Mouse (Mus musculus): ENCODE measurements at regions not wholly inside any gene's neighbourhood (a gene's known extent, or its start where the extent isn't known, plus 50 kb on each side); places are given as distances from the start of the nearest gene placed in this dataset.

DNA sequence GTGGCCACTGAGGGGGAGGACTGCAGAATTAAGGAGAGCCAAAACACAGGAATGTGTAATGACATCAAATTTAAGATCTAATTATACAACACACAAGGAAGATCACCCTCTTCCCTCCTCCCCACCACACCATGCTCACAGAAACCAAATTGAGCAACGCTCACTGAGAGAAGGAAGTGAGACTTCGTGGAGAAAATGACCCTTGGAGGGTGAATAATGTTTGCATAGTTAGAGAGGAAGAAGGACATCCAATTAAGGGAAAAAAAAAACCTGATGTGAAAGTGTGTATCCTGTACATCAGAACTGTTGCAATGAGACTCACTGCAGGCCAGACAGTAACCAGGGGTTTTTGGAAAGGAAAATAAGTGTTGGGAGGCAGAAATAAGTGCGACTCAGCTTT, 144.8 kb upstream of the Zeb2 start:
- H3K4me3 ChIP-seq (replicated peaks; ENCODE audit: control insufficient read depth, low read depth, low read length) = no peak overlapping the region
- H3K27ac ChIP-seq (ENCODE audit: control insufficient read depth, insufficient read depth, low read depth, low read length, poor library complexity) = no peak overlapping the region
- no peak for TF ChIP-seq POLR2A (IDR thresholded peaks at IDR 0.05; ENCODE audit: borderline replicate concordance, control insufficient read depth, low read depth, low read length)
- no peak for TF ChIP-seq CTCF (IDR thresholded peaks at IDR 0.05; ENCODE audit: control insufficient read depth, insufficient read depth, low read length)
- H3K4me1 ChIP-seq (ENCODE audit: control insufficient read depth, insufficient read depth, low read length) = no peaks in the 10 kb centered on the region; the same call in 1 of the 2 replicates
- 10% methylated on average over 3 of the region's 3 CpGs for WGBS

DNA sequence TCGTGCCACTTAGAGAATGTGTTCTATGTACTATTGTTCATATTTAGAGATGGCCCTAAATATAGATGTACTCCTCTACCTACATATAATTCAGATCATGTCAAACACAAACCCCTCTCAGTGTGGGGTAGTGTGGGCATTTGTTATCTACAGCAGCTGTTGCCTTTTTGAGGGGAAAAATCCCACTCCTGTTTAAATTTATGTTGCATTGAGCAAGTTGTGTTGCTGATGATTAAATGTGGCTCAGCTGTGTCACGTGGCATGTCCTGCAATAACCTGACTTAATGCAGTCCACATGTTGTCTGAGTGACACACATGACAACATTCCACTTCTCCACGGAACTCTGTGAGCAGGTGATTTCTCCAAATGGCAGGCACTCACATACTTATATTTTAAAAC, 141.7 kb upstream of the Zeb2 start:
- 47% methylated on average over 3 of the region's 3 CpGs for WGBS
- H3K4me1 ChIP-seq (ENCODE audit: control insufficient read depth, insufficient read depth, low read length) = no peaks in the 10 kb centered on the region; the same call in 1 of the 2 replicates
- no peak for TF ChIP-seq CTCF (IDR thresholded peaks at IDR 0.05; ENCODE audit: control insufficient read depth, insufficient read depth, low read length)
- no peak for TF ChIP-seq POLR2A (IDR thresholded peaks at IDR 0.05; ENCODE audit: borderline replicate concordance, control insufficient read depth, low read depth, low read length)
- no peak overlapping the region for H3K27ac ChIP-seq (ENCODE audit: control insufficient read depth, insufficient read depth, low read depth, low read length, poor library complexity)
- no peak overlapping the region for H3K4me3 ChIP-seq (replicated peaks; ENCODE audit: control insufficient read depth, low read depth, low read length)

DNA sequence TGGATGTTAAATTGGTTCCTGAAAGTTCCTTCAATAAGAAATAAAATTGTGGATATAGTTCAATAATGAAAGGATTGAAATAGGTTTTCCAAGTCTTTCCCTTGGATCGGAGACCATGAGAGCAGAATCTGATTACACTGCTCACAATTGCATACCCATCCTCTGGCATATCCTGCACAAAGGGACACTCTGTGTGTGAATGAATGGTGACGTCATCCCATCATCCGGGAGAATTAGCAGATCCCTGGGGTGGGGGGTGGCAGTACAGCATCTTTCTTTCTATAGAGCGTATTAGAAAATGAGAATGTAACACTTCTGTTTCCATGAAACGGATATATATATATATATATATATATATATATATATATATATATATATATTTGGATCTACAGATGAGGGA, 139.2 kb upstream of the Zeb2 start:
- Histone ChIP-seq H3K4me1 (ENCODE audit: control insufficient read depth, insufficient read depth, low read length) (no peaks in the 10 kb centered on the region; the same call in 1 of the 2 replicates), H3K27ac (ENCODE audit: control insufficient read depth, insufficient read depth, low read depth, low read length, poor library complexity) (no peak overlapping the region), H3K4me3 (replicated peaks; ENCODE audit: control insufficient read depth, low read depth, low read length) (no peak overlapping the region)
- no peak for TF ChIP-seq CTCF (IDR thresholded peaks at IDR 0.05; ENCODE audit: control insufficient read depth, insufficient read depth, low read length)
- TF ChIP-seq POLR2A (IDR thresholded peaks at IDR 0.05; ENCODE audit: borderline replicate concordance, control insufficient read depth, low read depth, low read length) = no peak
- WGBS = 90% methylated on average over 5 of the region's 5 CpGs

DNA sequence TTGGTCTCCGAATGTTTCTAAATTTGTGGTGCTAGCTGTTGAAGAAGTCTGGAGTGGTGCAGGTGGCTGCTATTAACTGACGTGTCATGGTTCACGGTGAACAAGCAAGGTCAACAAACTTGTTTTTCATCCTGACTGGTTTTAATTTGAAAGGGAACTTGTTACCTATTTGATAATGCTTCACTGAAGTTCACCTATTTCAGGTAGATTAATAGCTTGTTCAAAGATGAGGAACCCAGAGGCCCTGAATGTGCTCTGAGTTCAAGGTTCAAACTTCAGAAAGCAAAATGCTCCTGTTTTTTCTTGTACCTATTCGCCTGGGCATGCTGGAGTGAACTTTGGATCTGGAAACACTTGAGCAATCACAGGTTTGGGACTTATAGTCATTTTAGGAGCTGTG, 136.7 kb upstream of the Zeb2 start:
- TF ChIP-seq CTCF (IDR thresholded peaks at IDR 0.05; ENCODE audit: control insufficient read depth, insufficient read depth, low read length) (no peak), POLR2A (IDR thresholded peaks at IDR 0.05; ENCODE audit: borderline replicate concordance, control insufficient read depth, low read depth, low read length) (no peak)
- no peak overlapping the region for H3K27ac ChIP-seq (ENCODE audit: control insufficient read depth, insufficient read depth, low read depth, low read length, poor library complexity)
- 63% methylated on average over 4 of the region's 4 CpGs for WGBS
- no peaks in the 10 kb centered on the region; the same call in 1 of the 2 replicates for H3K4me1 ChIP-seq (ENCODE audit: control insufficient read depth, insufficient read depth, low read length)
- no peak overlapping the region for H3K4me3 ChIP-seq (replicated peaks; ENCODE audit: control insufficient read depth, low read depth, low read length)

DNA sequence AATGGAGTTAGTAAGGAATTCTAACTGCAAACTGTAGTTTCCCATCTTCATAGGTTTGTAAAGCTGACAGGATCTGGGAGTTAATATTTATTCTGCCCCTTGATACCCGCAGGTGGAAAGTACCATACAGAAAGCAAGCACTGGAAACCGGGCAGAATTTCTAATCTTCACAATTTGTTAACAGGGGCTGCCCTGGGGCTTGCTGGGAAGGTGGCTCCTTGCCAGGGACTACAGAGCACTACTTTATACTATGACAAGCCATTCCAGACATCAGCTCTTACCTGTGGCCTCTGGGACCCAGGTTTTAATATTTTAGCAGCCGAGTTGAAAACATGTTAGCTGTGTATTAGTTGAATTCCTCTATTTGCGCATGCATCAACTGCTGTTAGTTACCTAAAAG, 135.1 kb upstream of the Zeb2 start:
- TF ChIP-seq CTCF (IDR thresholded peaks at IDR 0.05; ENCODE audit: control insufficient read depth, insufficient read depth, low read length) (no peak), POLR2A (IDR thresholded peaks at IDR 0.05; ENCODE audit: borderline replicate concordance, control insufficient read depth, low read depth, low read length) (no peak)
- WGBS = 79% methylated on average over 4 of the region's 4 CpGs
- Histone ChIP-seq H3K4me1 (ENCODE audit: control insufficient read depth, insufficient read depth, low read length) (no peaks in the 10 kb centered on the region), H3K27ac (ENCODE audit: control insufficient read depth, insufficient read depth, low read depth, low read length, poor library complexity) (no peak overlapping the region), H3K4me3 (replicated peaks; ENCODE audit: control insufficient read depth, low read depth, low read length) (no peak overlapping the region)

DNA sequence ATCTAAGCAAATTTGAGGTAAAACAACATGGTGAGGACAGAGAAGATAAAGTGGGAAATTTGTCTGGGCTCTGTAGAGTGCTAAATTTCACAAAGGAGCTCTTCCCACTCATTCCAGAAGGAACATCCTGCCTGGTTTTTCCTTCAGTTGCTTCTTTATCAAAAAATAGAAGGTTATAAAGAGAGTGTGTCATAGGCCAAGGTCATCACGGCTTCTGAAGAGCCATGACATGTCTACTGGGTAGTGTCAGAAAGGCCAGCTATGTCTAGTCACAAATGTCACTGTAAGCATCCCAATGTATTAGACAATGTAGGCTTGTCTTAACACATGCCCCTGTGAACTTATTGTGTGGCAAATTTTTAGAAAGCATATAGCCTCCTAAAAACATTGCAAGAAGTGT, 132.5 kb upstream of the Zeb2 start:
- TF ChIP-seq POLR2A (IDR thresholded peaks at IDR 0.05; ENCODE audit: borderline replicate concordance, control insufficient read depth, low read depth, low read length) (no peak), CTCF (IDR thresholded peaks at IDR 0.05; ENCODE audit: control insufficient read depth, insufficient read depth, low read length) (no peak)
- WGBS = 91% methylated on average over 1 of the region's 1 CpGs

DNA sequence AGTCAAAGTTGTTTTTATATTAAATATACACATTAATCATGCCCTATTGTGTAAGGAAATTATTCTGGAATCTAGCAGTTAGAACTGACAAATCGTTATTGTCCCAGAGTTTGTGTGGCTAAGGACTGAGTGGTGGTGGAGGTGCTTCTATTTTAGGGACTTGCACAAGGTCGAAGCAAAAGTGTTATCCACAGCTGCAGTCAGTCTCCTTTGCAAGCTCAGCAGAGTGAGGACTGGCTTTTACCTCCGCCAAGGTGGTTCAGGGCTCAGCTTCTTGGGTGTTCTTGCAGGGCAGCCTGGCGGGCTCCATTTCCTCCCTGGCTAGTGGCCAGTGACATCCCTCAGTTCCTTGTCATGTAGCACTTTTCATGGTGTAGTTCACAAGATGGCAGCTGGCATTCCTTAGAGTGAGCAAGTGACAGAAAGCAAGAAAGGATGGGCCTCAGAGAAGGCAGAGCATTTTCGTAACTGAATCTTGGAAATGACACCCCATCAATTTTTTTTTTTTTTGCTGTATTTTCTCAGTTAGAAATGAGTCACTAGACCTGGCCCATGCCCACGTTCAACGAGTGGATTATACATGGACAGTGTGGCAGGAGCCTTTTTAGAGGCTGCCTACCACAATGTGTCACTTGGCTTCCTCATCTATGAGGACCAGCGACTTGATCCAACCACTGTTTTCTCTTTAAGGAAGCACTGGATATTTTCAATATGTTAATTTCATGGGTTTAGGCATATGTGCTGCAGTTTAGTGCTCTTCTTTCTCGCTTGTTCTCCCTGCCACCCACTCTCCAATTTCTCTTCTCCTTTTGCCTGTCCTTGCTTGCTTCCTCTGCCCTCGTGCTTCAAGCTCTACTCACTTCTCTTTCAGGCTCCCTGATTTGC, 129.1 kb upstream of the Zeb2 start:
- H3K4me3 ChIP-seq (replicated peaks; ENCODE audit: control insufficient read depth, low read depth, low read length) = no peak overlapping the region
- H3K4me1 ChIP-seq (ENCODE audit: control insufficient read depth, insufficient read depth, low read length) = no peaks in the 10 kb centered on the region; the same call in 1 of the 2 replicates
- WGBS = 35% methylated on average over 10 of the region's 10 CpGs
- TF ChIP-seq POLR2A (IDR thresholded peaks at IDR 0.05; ENCODE audit: borderline replicate concordance, control insufficient read depth, low read depth, low read length) = no peak
- no peak for TF ChIP-seq CTCF (IDR thresholded peaks at IDR 0.05; ENCODE audit: control insufficient read depth, insufficient read depth, low read length)
- H3K27ac ChIP-seq (ENCODE audit: control insufficient read depth, insufficient read depth, low read depth, low read length, poor library complexity) = peak overlapping the region; percentile 18; the same call in 1 of the 2 replicates

More for the DNA sequence above, 132.5 kb upstream of the Zeb2 start:
- H3K27ac ChIP-seq (ENCODE audit: control insufficient read depth, insufficient read depth, low read depth, low read length, poor library complexity) = no peak overlapping the region
- H3K4me3 ChIP-seq (replicated peaks; ENCODE audit: control insufficient read depth, low read depth, low read length) = no peak overlapping the region
- no peaks in the 10 kb centered on the region; the same call in 1 of the 2 replicates for H3K4me1 ChIP-seq (ENCODE audit: control insufficient read depth, insufficient read depth, low read length)

DNA sequence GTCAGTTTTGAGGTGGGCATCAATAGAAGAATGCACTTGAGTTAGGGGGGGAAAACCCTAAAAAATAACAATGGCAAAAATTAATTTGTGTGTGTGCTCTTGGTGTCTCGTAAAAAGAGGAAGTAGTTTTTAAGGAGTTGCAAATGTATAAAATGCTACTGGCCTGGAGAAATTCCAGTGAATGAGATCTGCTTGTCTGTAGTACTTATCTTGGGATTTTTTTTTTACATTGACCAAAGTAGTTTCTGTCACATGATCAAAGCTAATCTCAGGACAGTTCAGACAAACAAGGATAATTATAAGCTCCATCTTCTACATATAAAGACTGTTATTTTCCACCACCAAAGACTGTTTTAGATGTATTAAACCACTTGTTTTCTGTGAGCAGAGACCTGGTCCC, 128.3 kb upstream of the Zeb2 start:
- TF ChIP-seq POLR2A (IDR thresholded peaks at IDR 0.05; ENCODE audit: borderline replicate concordance, control insufficient read depth, low read depth, low read length) = no peak
- no peak for TF ChIP-seq CTCF (IDR thresholded peaks at IDR 0.05; ENCODE audit: control insufficient read depth, insufficient read depth, low read length)
- no peak overlapping the region for H3K4me3 ChIP-seq (replicated peaks; ENCODE audit: control insufficient read depth, low read depth, low read length)
- H3K4me1 ChIP-seq (ENCODE audit: control insufficient read depth, insufficient read depth, low read length) = no peaks in the 10 kb centered on the region; the same call in 1 of the 2 replicates
- no peak overlapping the region for H3K27ac ChIP-seq (ENCODE audit: control insufficient read depth, insufficient read depth, low read depth, low read length, poor library complexity)
- WGBS = 15% methylated on average over 1 of the region's 1 CpGs
